Mouse (Mus musculus) intestine, embryonic 15.5 days (tissue): ENCODE measurements at regions not wholly inside any gene's neighbourhood (a gene's known extent, or its start where the extent isn't known, plus 50 kb on each side); places are given as distances from the start of the nearest gene placed in this dataset.
A peak's percentile ranks its signal among the peaks of the same experiment; 100 is the strongest.

Source experiments
- ATAC-seq: fragments of 200-750 bp; cut with Nextera tagmentation; 2 replicates; pipeline ENCODE4 v1.8.0; 2017; ENCODE audit warnings: moderate TSS enrichment, moderate library complexity
- H3K27ac ChIP-seq: fragments of 300-500 bp; sonication (generic); 2 replicates; pipeline ENCODE4 v1.5.1; 2015; ENCODE audit warnings: mild to moderate bottlenecking, inconsistent platforms
- H3K27me3 ChIP-seq: fragments of 300-500 bp; sonication (generic); replicated peaks from 2 replicates; pipeline ENCODE4 v1.6.1; 2015; ENCODE audit warnings: inconsistent platforms
- H3K36me3 ChIP-seq: fragments of 300-500 bp; sonication (generic); 2 replicates; pipeline ENCODE4 v1.6.1; 2015; ENCODE audit warnings: inconsistent platforms
- H3K4me1 ChIP-seq: fragments of 300-500 bp; sonication (generic); replicated peaks from 2 replicates; pipeline ENCODE4 v1.6.1; 2015; ENCODE audit warnings: inconsistent platforms
- H3K4me2 ChIP-seq: fragments of 300-500 bp; sonication (generic); replicated peaks from 2 replicates; pipeline ENCODE4 v1.6.1; 2015; ENCODE audit warnings: mild to moderate bottlenecking, inconsistent platforms
- H3K4me3 ChIP-seq: fragments of 300-500 bp; sonication (generic); replicated peaks from 2 replicates; pipeline ENCODE4 v1.5.1; 2015; ENCODE audit warnings: inconsistent platforms
- H3K9ac ChIP-seq: fragments of 300-500 bp; sonication (generic); 2 replicates; pipeline ENCODE4 v1.6.1; 2015; ENCODE audit warnings: inconsistent platforms
- H3K9me3 ChIP-seq: fragments of 300-500 bp; sonication (generic); 2 replicates; pipeline ENCODE4 v1.6.1; 2016; ENCODE audit warnings: inconsistent platforms
- WGBS: fragments of 180-500 bp; shearing (Covaris S2); methylation state at CpG from one replicate; pipeline ENCODE4 v1.1.7; 2015; 5-methylcytosine and 5-hydroxymethylcytosine counted together

- 28% methylated on average over 1 of the region's 1 CpGs for WGBS
- H3K27me3 ChIP-seq, result no peaks in the 10 kb centered on the region
- H3K27ac ChIP-seq, result no peak overlapping the region
- H3K4me3 ChIP-seq, result no peak overlapping the region
- H3K9ac ChIP-seq, result no peak overlapping the region
- ATAC-seq, result peak; percentile 49; the same call in 1 of the 2 replicates
- H3K4me1 ChIP-seq, result no peaks in the 10 kb centered on the region
- no peaks in the 10 kb centered on the region for H3K9me3 ChIP-seq
- H3K4me2 ChIP-seq, result no peak overlapping the region
- H3K36me3 ChIP-seq, result no peaks in the 10 kb centered on the region
Observed at GRCm38 (mm10) chr6:112057895-112058294, 215.7 kb upstream of the Lmcd1 start.

GRCm38 (mm10) chr6:112062956-112063355, 210.6 kb upstream of the Lmcd1 start:
- H3K4me1 ChIP-seq, result no peaks in the 10 kb centered on the region
- H3K27ac ChIP-seq, result no peak overlapping the region
- no peaks in the 10 kb centered on the region for H3K36me3 ChIP-seq
- no peaks in the 10 kb centered on the region for H3K27me3 ChIP-seq
- ATAC-seq, result no peak
- no peak overlapping the region for H3K4me2 ChIP-seq
- H3K9ac ChIP-seq, result no peak overlapping the region
- 73% methylated on average over 3 of the region's 3 CpGs for WGBS
- no peaks in the 10 kb centered on the region for H3K9me3 ChIP-seq
- no peak overlapping the region for H3K4me3 ChIP-seq

- no peak overlapping the region for H3K4me2 ChIP-seq
- ATAC-seq, result no peak
- no peaks in the 10 kb centered on the region for H3K27me3 ChIP-seq
- WGBS, result 40% methylated on average over 3 of the region's 3 CpGs
- H3K36me3 ChIP-seq, result no peaks in the 10 kb centered on the region
- H3K4me3 ChIP-seq, result no peak overlapping the region
- no peaks in the 10 kb centered on the region for H3K4me1 ChIP-seq
- H3K9ac ChIP-seq, result no peak overlapping the region
- no peak overlapping the region for H3K27ac ChIP-seq
- H3K9me3 ChIP-seq, result no peaks in the 10 kb centered on the region
Observed at GRCm38 (mm10) chr6:112090597-112090996, 183.0 kb upstream of the Lmcd1 start.

GRCm38 (mm10) chr6:112091125-112091763, 182.3 kb upstream of the Lmcd1 start:
- Histone ChIP-seq H3K27me3 (no peaks in the 10 kb centered on the region), H3K36me3 (no peaks in the 10 kb centered on the region), H3K9me3 (no peaks in the 10 kb centered on the region), H3K4me3 (no peak overlapping the region), H3K9ac (no peak overlapping the region), H3K4me1 (no peaks in the 10 kb centered on the region), H3K4me2 (no peak overlapping the region), H3K27ac (no peak overlapping the region)
- WGBS, result 63% methylated on average over 3 of the region's 3 CpGs
- ATAC-seq, result no peak

GRCm38 (mm10) chr6:112093300-112093699, 180.3 kb upstream of the Lmcd1 start:
- Histone ChIP-seq H3K4me2 (no peak overlapping the region), H3K9me3 (no peaks in the 10 kb centered on the region), H3K27ac (no peak overlapping the region), H3K36me3 (no peaks in the 10 kb centered on the region), H3K9ac (no peak overlapping the region), H3K27me3 (no peaks in the 10 kb centered on the region), H3K4me1 (no peaks in the 10 kb centered on the region), H3K4me3 (no peak overlapping the region)
- 74% methylated on average over 3 of the region's 3 CpGs for whole genome bisulfite sequencing
- no peak for ATAC-seq

GRCm38 (mm10) chr6:112097699-112098098, 175.9 kb upstream of the Lmcd1 start:
- Histone ChIP-seq H3K4me3 (no peak overlapping the region), H3K4me2 (no peak overlapping the region), H3K9ac (no peak overlapping the region), H3K4me1 (no peaks in the 10 kb centered on the region), H3K9me3 (no peaks in the 10 kb centered on the region), H3K27ac (no peak overlapping the region), H3K36me3 (no peaks in the 10 kb centered on the region), H3K27me3 (no peaks in the 10 kb centered on the region)
- ATAC-seq, result no peak
- 81% methylated on average over 3 of the region's 3 CpGs for WGBS

GRCm38 (mm10) chr6:112108651-112109050, 164.9 kb upstream of the Lmcd1 start:
- 88% methylated on average over 13 of the region's 13 CpGs for WGBS
- H3K4me2 ChIP-seq, result no peak overlapping the region
- H3K27me3 ChIP-seq, result no peaks in the 10 kb centered on the region
- H3K9me3 ChIP-seq, result no peaks in the 10 kb centered on the region
- no peak overlapping the region for H3K9ac ChIP-seq
- no peaks in the 10 kb centered on the region for H3K4me1 ChIP-seq
- no peak for ATAC-seq
- no peak overlapping the region for H3K4me3 ChIP-seq
- no peak overlapping the region for H3K27ac ChIP-seq
- no peaks in the 10 kb centered on the region for H3K36me3 ChIP-seq

- 52% methylated on average over 2 of the region's 2 CpGs for WGBS
Observed at GRCm38 (mm10) chr6:112119180-112119579, 154.4 kb upstream of the Lmcd1 start.

GRCm38 (mm10) chr6:112133522-112133921, 140.0 kb upstream of the Lmcd1 start:
- no peak overlapping the region for H3K27ac ChIP-seq
- no peak for ATAC-seq
- 24% methylated on average over 3 of the region's 3 CpGs for WGBS

More at GRCm38 (mm10) chr6:112119180-112119579, 154.4 kb upstream of the Lmcd1 start:
- Histone ChIP-seq H3K27me3 (no peaks in the 10 kb centered on the region), H3K36me3 (no peaks in the 10 kb centered on the region), H3K4me1 (no peaks in the 10 kb centered on the region), H3K9ac (no peak overlapping the region), H3K4me2 (no peak overlapping the region), H3K9me3 (no peaks in the 10 kb centered on the region), H3K4me3 (no peak overlapping the region), H3K27ac (no peak overlapping the region)
- no peak for ATAC-seq

GRCm38 (mm10) chr6:112152535-112153364, 120.8 kb upstream of the Lmcd1 start:
- Histone ChIP-seq H3K27ac (no peak overlapping the region), H3K36me3 (no peaks in the 10 kb centered on the region), H3K4me1 (no peaks in the 10 kb centered on the region), H3K27me3 (no peaks in the 10 kb centered on the region), H3K4me3 (no peak overlapping the region), H3K4me2 (no peak overlapping the region), H3K9ac (no peak overlapping the region), H3K9me3 (no peaks in the 10 kb centered on the region)
- 73% methylated on average over 10 of the region's 10 CpGs for WGBS
- ATAC-seq, result no peak

More at GRCm38 (mm10) chr6:112133522-112133921, 140.0 kb upstream of the Lmcd1 start:
- Histone ChIP-seq H3K4me1 (no peaks in the 10 kb centered on the region), H3K4me2 (no peak overlapping the region), H3K9ac (no peak overlapping the region), H3K9me3 (no peaks in the 10 kb centered on the region), H3K27me3 (no peaks in the 10 kb centered on the region), H3K36me3 (no peaks in the 10 kb centered on the region), H3K4me3 (no peak overlapping the region)

- Histone ChIP-seq H3K4me3 (no peak overlapping the region), H3K4me1 (no peaks in the 10 kb centered on the region), H3K27me3 (no peaks in the 10 kb centered on the region), H3K4me2 (no peak overlapping the region), H3K9me3 (no peaks in the 10 kb centered on the region), H3K27ac (no peak overlapping the region), H3K36me3 (no peaks in the 10 kb centered on the region), H3K9ac (no peak overlapping the region)
- WGBS, result 76% methylated on average over 3 of the region's 3 CpGs
- no peak for ATAC-seq
Observed at GRCm38 (mm10) chr6:112167487-112167886, 106.1 kb upstream of the Lmcd1 start.

- WGBS, result 38% methylated on average over 2 of the region's 2 CpGs
- H3K4me1 ChIP-seq, result no peaks in the 10 kb centered on the region
- no peaks in the 10 kb centered on the region for H3K9me3 ChIP-seq
- peak; percentile 39; the same call in 1 of the 2 replicates for ATAC-seq
- no peak overlapping the region for H3K4me3 ChIP-seq
- no peak overlapping the region for H3K9ac ChIP-seq
- no peak overlapping the region for H3K4me2 ChIP-seq
- no peak overlapping the region for H3K27ac ChIP-seq
- H3K36me3 ChIP-seq, result no peaks in the 10 kb centered on the region
- no peaks in the 10 kb centered on the region for H3K27me3 ChIP-seq
Observed at GRCm38 (mm10) chr6:112176344-112176743, 97.2 kb upstream of the Lmcd1 start.

- 82% methylated on average over 2 of the region's 2 CpGs for WGBS
Observed at GRCm38 (mm10) chr6:112187636-112188035, 85.9 kb upstream of the Lmcd1 start.

More at GRCm38 (mm10) chr6:112187636-112188035, 85.9 kb upstream of the Lmcd1 start:
- H3K27me3 ChIP-seq, result no peaks in the 10 kb centered on the region
- H3K9me3 ChIP-seq, result no peaks in the 10 kb centered on the region
- no peak overlapping the region for H3K27ac ChIP-seq
- ATAC-seq, result no peak
- no peaks in the 10 kb centered on the region for H3K4me1 ChIP-seq
- H3K4me2 ChIP-seq, result no peak overlapping the region
- no peak overlapping the region for H3K4me3 ChIP-seq
- H3K36me3 ChIP-seq, result no peaks in the 10 kb centered on the region
- H3K9ac ChIP-seq, result no peak overlapping the region
